Mouse (Mus musculus): ENCODE measurements around the gene Mcm3ap.

Gene Mcm3ap

GRCm38 (mm10) chr10:76468203-76469162 lies at the start of gene Mcm3ap, which contains the start of gene Ybey:
TSS of gene Mcm3ap (plus strand) at chr10:76468927.
TSS of gene Ybey (minus strand) at chr10:76469114.
- DNase-seq (ENCODE audit: low spot score in 2 of 2), result peak; percentile 75 to 84

GRCm38 (mm10) chr10:76425674-76426073 lies 43.1 kb upstream of the Mcm3ap start:
- no peak for DNase-seq (ENCODE audit: low spot score in 2 of 2)

GRCm38 (mm10) chr10:76433925-76434324 lies 34.8 kb upstream of the Mcm3ap start:
- no peak for DNase-seq (ENCODE audit: low spot score in 2 of 2)

- DNase-seq (ENCODE audit: low spot score in 2 of 2), result no peak
Measured at GRCm38 (mm10) chr10:76439107-76439890, 29.4 kb upstream of the Mcm3ap start.

GRCm38 (mm10) chr10:76440281-76440680 lies 28.4 kb upstream of the Mcm3ap start, which contains the start of gene AC141477.1:
TSS of gene AC141477.1 (minus strand) at chr10:76440444.
- no peak for DNase-seq (ENCODE audit: low spot score in 2 of 2)

GRCm38 (mm10) chr10:76442178-76443088 lies 26.3 kb upstream of the Mcm3ap start, which contains the start of gene Pcnt:
TSS of gene Pcnt (minus strand) at chr10:76442786.
- DNase-seq (ENCODE audit: low spot score in 2 of 2), result peak; percentile 97 to 98

GRCm38 (mm10) chr10:76445996-76446681 lies 22.6 kb upstream of the Mcm3ap start:
- DNase-seq (ENCODE audit: low spot score in 2 of 2), result peak in 1 of 2 experiments; percentile 19

GRCm38 (mm10) chr10:76447406-76448229 lies 21.1 kb upstream of the Mcm3ap start:
- DNase-seq (ENCODE audit: low spot score in 2 of 2), result peak; percentile 41 to 62

- no peak for DNase-seq (ENCODE audit: low spot score in 2 of 2)
Measured at GRCm38 (mm10) chr10:76448851-76449250, 19.9 kb upstream of the Mcm3ap start, which contains the start of gene 2610028H24Rik. TSS of gene 2610028H24Rik (plus strand) at chr10:76449081.

- peak in 1 of 2 experiments; percentile 21 for DNase-seq (ENCODE audit: low spot score in 2 of 2)
Measured at GRCm38 (mm10) chr10:76455289-76455688, 13.4 kb upstream of the Mcm3ap start.

- no peak for DNase-seq (ENCODE audit: low spot score in 2 of 2)
Measured at GRCm38 (mm10) chr10:76461255-76461654, 7.5 kb upstream of the Mcm3ap start.

- DNase-seq (ENCODE audit: low spot score in 2 of 2), result no peak
Measured at GRCm38 (mm10) chr10:76462312-76462711, 6.4 kb upstream of the Mcm3ap start.

- no peak for DNase-seq (ENCODE audit: low spot score in 2 of 2)
Measured at GRCm38 (mm10) chr10:76462721-76463120, 6.0 kb upstream of the Mcm3ap start.

GRCm38 (mm10) chr10:76473759-76474158 lies 5.0 kb downstream of the Mcm3ap start:
- no peak for DNase-seq (ENCODE audit: low spot score in 2 of 2)

GRCm38 (mm10) chr10:76480851-76481250 lies 12.1 kb downstream of the Mcm3ap start:
- DNase-seq (ENCODE audit: low spot score in 2 of 2), result no peak

- no peak for DNase-seq (ENCODE audit: low spot score in 2 of 2)
Measured at GRCm38 (mm10) chr10:76481480-76481879, 12.8 kb downstream of the Mcm3ap start.

GRCm38 (mm10) chr10:76486302-76486701 lies 17.6 kb downstream of the Mcm3ap start:
- no peak for DNase-seq (ENCODE audit: low spot score in 2 of 2)

GRCm38 (mm10) chr10:76488265-76488664 lies 19.5 kb downstream of the Mcm3ap start:
- no peak for DNase-seq (ENCODE audit: low spot score in 2 of 2)

GRCm38 (mm10) chr10:76489205-76489604 lies 20.5 kb downstream of the Mcm3ap start:
- DNase-seq (ENCODE audit: low spot score in 2 of 2), result no peak

- DNase-seq (ENCODE audit: low spot score in 2 of 2), result no peak
Measured at GRCm38 (mm10) chr10:76493527-76493926, 24.8 kb downstream of the Mcm3ap start.

Data from heart, adult 9 months (tissue).